Mouse (Mus musculus) neural tube, embryonic 12.5 days (tissue): ENCODE data around the gene Ccdc83. TPM values are rescaled to one million over a fixed set of nuclear protein-coding genes. Genes with fewer than 3 reads are reported as not detected.
"Not testable (repeated sequence)": the region's sequence is repeated elsewhere in the genome, so short reads cannot be mapped to it uniquely, and the experiment has no call there.

Experiments
- ATAC-seq: fragments of 200-750 bp; cut with Nextera tagmentation; 2 replicates; pipeline ENCODE4 v1.8.0; 2017; ENCODE audit warnings: low read depth, mild to moderate bottlenecking, moderate TSS enrichment, moderate library complexity; ENCODE audit not compliant: low FRiP score
- H3K27ac ChIP-seq: fragments of 300-500 bp; sonication (generic); 2 replicates; pipeline ENCODE4 v1.5.1; 2016
- H3K27me3 ChIP-seq: fragments of 300-500 bp; sonication (generic); replicated peaks from 2 replicates; pipeline ENCODE4 v1.6.1; 2016; ENCODE audit warnings: mild to moderate bottlenecking
- H3K36me3 ChIP-seq: fragments of 300-500 bp; sonication (generic); 2 replicates; pipeline ENCODE4 v1.6.1; 2016; ENCODE audit warnings: mild to moderate bottlenecking
- H3K4me1 ChIP-seq: fragments of 300-500 bp; sonication (generic); 2 replicates; pipeline ENCODE4 v1.6.1; 2016
- H3K4me2 ChIP-seq: fragments of 300-500 bp; sonication (generic); replicated peaks from 2 replicates; pipeline ENCODE4 v1.6.1; 2016; ENCODE audit warnings: mild to moderate bottlenecking
- H3K4me3 ChIP-seq: fragments of 300-500 bp; sonication (generic); 2 replicates; pipeline ENCODE4 v1.5.1; 2016
- H3K9ac ChIP-seq: fragments of 300-500 bp; sonication (generic); 2 replicates; pipeline ENCODE4 v1.6.1; 2016; ENCODE audit warnings: mild to moderate bottlenecking
- H3K9me3 ChIP-seq: fragments of 300-500 bp; sonication (generic); 2 replicates; pipeline ENCODE4 v1.6.1; 2016; ENCODE audit warnings: mild to moderate bottlenecking
- WGBS: fragments of 180-500 bp; shearing (Covaris S2); methylation state at CpG from one replicate; pipeline ENCODE4 v1.1.7; 2016; 5-methylcytosine and 5-hydroxymethylcytosine counted together
- polyA plus RNA-seq: library from polyadenylated mRNA; unstranded; fragments of >200 nt; fragmentation: Nextera tagmentation; extraction: Ambion mirVana; gene quantifications from 2 replicates; pipeline ENCODE4 v1.2.1, GENCODE M21; 2016

Gene Ccdc83
- polyA plus RNA-seq, 1 experiment from 2014 or later: not detected

DNA sequence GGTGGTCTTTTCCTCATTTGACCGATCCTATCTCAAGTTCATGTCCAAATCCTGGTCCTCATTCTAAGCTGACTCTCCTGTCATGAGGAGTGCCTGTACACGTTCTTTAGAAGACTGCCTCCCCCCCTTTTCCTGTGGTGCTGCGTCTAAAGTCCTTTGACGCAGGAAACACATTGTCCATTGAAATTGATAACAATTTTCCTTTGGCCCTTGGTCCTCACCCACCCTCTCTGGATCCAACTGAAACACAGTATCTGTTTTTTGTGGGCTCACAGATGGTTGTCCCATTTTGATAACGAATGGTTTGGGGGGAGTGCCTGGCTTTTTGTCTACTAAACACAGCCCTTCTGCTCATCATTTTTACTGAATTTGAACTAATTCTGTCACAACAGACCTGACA lies 21.9 kb downstream of the Ccdc83 start:
- Histone ChIP-seq H3K4me3 (no peak overlapping the region), H3K36me3 (no peaks in the 10 kb centered on the region), H3K27me3 (no peaks in the 10 kb centered on the region), H3K9me3 (no peaks in the 10 kb centered on the region), H3K4me1 (no peaks in the 10 kb centered on the region), H3K4me2 (no peak overlapping the region), H3K9ac (no peak overlapping the region), H3K27ac (no peak overlapping the region)
- WGBS: 80% methylated on average over 5 of the region's 5 CpGs
- no peak for ATAC-seq

DNA sequence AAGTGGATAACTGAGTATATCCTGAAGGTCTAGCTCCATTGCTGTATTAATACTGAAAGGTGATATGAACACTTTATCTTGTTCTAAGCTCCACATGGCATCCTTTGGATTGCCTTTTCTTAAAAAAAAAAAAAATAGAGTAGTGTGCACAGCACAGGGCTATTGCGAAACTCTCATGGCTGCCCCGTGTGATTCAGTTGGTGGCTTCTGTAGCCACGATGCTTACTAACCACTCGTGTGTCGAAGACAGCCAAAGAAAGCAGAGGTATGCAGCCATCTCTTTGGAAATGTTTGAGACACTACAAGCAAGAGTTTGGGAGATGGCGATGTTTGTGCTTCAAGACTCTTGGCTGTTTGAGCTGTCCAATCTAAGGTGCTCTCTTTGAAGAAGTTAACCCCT lies 22.4 kb downstream of the Ccdc83 start:
- H3K4me3 ChIP-seq: no peak overlapping the region
- H3K4me2 ChIP-seq: no peak overlapping the region
- H3K9me3 ChIP-seq: no peaks in the 10 kb centered on the region
- H3K36me3 ChIP-seq: no peaks in the 10 kb centered on the region
- WGBS: 93% methylated on average over 6 of the region's 6 CpGs
- no peak for ATAC-seq
- H3K27ac ChIP-seq: no peak overlapping the region
- no peaks in the 10 kb centered on the region for H3K4me1 ChIP-seq
- H3K9ac ChIP-seq: no peak overlapping the region
- no peaks in the 10 kb centered on the region for H3K27me3 ChIP-seq

GRCm38 (mm10) chr7:90236289-90236905 lies 29.2 kb downstream of the Ccdc83 start:
- no peaks in the 10 kb centered on the region for H3K36me3 ChIP-seq
- no peak overlapping the region for H3K9ac ChIP-seq
- H3K27ac ChIP-seq: no peak overlapping the region
- no peaks in the 10 kb centered on the region for H3K27me3 ChIP-seq
- WGBS: 49% methylated on average over 4 of the region's 4 CpGs
- H3K4me1 ChIP-seq: no peaks in the 10 kb centered on the region
- H3K9me3 ChIP-seq: no peaks in the 10 kb centered on the region
- no peak overlapping the region for H3K4me3 ChIP-seq
- ATAC-seq: no peak
- H3K4me2 ChIP-seq: no peak overlapping the region

DNA sequence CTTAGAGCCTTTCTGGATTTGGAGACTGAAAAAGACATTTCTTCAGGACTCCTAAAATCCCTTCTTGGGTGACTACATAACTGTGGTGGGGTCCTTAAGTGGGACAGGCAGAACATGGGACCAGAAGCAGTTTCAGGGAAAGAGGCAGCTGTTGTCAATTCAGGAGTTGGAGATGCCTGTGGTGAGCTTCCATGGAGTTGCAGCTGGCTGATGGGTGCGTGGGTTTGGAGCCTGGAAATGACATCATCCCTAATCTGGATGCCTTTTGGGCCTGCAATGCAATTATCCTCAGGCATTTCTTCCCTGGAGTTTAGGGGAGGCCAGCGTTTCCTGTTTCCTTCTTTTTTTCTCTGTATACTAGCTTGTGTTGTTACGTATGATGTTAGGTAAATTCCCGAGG lies 31.7 kb downstream of the Ccdc83 start:
- Histone ChIP-seq H3K36me3 (no peaks in the 10 kb centered on the region), H3K27me3 (no peaks in the 10 kb centered on the region), H3K27ac (no peak overlapping the region), H3K4me2 (no peak overlapping the region), H3K4me3 (no peak overlapping the region), H3K9ac (no peak overlapping the region), H3K9me3 (no peaks in the 10 kb centered on the region), H3K4me1 (no peaks in the 10 kb centered on the region)
- no peak for ATAC-seq
- 72% methylated on average over 4 of the region's 4 CpGs for WGBS

DNA sequence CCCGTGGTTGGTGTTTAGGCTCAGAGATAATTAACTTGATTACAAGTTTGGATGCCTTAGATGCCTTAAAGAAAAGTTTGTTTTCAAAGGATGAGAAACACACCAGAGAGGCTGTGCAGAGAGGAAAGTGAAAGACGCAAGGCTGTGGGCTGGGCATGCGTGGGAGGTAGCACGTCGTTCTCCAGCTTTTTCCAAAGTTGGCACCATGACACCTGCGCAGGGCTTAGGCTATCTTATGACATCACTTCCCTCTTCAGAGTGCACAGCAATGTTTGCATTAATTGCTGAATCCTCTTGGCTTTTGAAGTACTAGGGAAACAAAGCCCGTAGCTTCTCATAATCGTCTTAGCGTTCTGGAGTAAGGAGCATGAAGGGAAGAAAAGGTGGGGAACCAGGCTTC lies 34.1 kb downstream of the Ccdc83 start:
- Histone ChIP-seq H3K27me3 (no peaks in the 10 kb centered on the region), H3K9me3 (no peaks in the 10 kb centered on the region), H3K36me3 (no peaks in the 10 kb centered on the region), H3K9ac (no peak overlapping the region), H3K4me1 (no peaks in the 10 kb centered on the region), H3K27ac (no peak overlapping the region), H3K4me3 (no peak overlapping the region), H3K4me2 (no peak overlapping the region)
- WGBS: 90% methylated on average over 9 of the region's 9 CpGs
- ATAC-seq: no peak

- H3K4me1 ChIP-seq, H3K4me3 ChIP-seq, H3K4me2 ChIP-seq, H3K27ac ChIP-seq, ATAC-seq, H3K9ac ChIP-seq, H3K36me3 ChIP-seq, H3K9me3 ChIP-seq, H3K27me3 ChIP-seq: not testable (repeated sequence)
These were observed 36.7 kb downstream of the Ccdc83 start for GRCm38 (mm10) chr7:90228884-90229283.

GRCm38 (mm10) chr7:90228075-90228474 lies 37.5 kb downstream of the Ccdc83 start:
- no peaks in the 10 kb centered on the region for H3K4me1 ChIP-seq
- no peaks in the 10 kb centered on the region for H3K9me3 ChIP-seq
- H3K9ac ChIP-seq: no peak overlapping the region
- WGBS: 86% methylated on average over 4 of the region's 4 CpGs
- H3K36me3 ChIP-seq: no peaks in the 10 kb centered on the region
- H3K4me3 ChIP-seq: no peak overlapping the region
- H3K27me3 ChIP-seq: no peaks in the 10 kb centered on the region
- no peak for ATAC-seq
- no peak overlapping the region for H3K27ac ChIP-seq
- H3K4me2 ChIP-seq: no peak overlapping the region

DNA sequence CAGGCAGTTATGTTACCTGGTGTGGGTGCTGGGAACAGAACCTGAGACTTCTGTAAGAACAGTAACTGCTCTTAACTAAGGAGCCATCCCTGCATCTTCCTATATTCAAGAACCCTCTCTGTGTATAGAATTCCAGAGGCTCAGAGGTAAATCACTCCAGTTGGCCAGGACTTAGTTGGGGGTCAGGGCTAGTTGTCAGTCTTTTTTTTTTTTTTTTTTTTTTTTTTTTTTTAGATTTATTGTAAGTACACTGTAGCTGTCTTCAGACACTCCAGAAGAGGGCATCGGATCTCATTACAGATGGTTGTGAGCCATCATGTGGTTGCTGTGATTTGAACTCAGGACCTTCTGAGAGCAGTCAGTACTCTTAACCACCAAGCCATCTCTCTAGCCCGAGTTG lies 44.1 kb downstream of the Ccdc83 start:
- Histone ChIP-seq H3K27ac (no peak overlapping the region), H3K27me3 (no peaks in the 10 kb centered on the region), H3K9me3 (no peaks in the 10 kb centered on the region), H3K9ac (no peak overlapping the region), H3K4me3 (no peak overlapping the region), H3K4me2 (no peak overlapping the region), H3K36me3 (no peaks in the 10 kb centered on the region), H3K4me1 (no peaks in the 10 kb centered on the region)
- no peak for ATAC-seq
- WGBS: 82% methylated on average over 2 of the region's 2 CpGs

DNA sequence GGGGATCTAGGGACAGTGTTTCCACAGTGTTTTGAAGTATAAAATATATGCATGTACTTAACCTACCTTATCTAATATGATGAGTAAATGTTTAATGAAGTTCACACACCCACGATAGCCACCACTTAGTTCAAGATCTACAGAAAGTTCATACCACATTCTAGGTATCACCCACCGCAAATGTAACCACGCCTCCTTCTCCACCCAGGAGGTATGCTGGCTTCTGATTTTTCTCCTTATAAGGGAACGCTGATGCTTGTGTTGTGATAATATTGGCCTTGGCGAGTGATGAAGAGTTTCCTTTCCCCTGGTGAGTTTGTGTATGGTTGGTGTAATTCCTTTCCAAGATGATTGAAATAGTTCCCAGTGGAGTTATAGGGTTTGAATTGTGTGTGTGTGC lies 47.5 kb downstream of the Ccdc83 start:
- 84% methylated on average over 5 of the region's 5 CpGs for WGBS
- no peak overlapping the region for H3K27ac ChIP-seq
- no peaks in the 10 kb centered on the region for H3K9me3 ChIP-seq
- no peaks in the 10 kb centered on the region for H3K27me3 ChIP-seq
- H3K4me3 ChIP-seq: no peak overlapping the region
- ATAC-seq: no peak
- H3K4me1 ChIP-seq: no peaks in the 10 kb centered on the region
- H3K4me2 ChIP-seq: no peak overlapping the region
- H3K36me3 ChIP-seq: no peaks in the 10 kb centered on the region
- no peak overlapping the region for H3K9ac ChIP-seq

DNA sequence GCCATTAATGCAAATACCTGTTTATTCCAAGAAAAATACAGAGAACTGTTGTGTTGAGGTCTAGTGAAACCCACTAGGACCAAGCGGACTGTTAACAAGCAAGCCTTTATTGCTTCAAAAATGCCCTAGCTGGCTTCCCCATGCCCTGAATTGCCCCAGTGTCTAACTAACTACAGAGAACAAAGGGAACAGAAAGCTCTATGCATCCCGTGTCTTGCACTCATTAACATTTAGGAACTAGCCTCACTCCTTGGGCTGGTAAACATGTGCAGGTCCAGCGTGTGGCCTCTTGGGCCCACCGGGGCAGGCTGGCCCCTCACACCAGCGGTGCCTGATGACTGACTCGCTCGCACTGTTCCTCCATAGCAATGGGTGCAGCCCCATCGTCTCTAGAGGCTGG lies 49.1 kb downstream of the Ccdc83 start:
- Histone ChIP-seq H3K4me2 (no peak overlapping the region), H3K4me1 (no peaks in the 10 kb centered on the region), H3K27me3 (no peaks in the 10 kb centered on the region), H3K4me3 (no peak overlapping the region), H3K36me3 (no peaks in the 10 kb centered on the region), H3K9me3 (no peaks in the 10 kb centered on the region), H3K9ac (no peak overlapping the region), H3K27ac (no peak overlapping the region)
- ATAC-seq: no peak
- 47% methylated on average over 8 of the region's 8 CpGs for WGBS

DNA sequence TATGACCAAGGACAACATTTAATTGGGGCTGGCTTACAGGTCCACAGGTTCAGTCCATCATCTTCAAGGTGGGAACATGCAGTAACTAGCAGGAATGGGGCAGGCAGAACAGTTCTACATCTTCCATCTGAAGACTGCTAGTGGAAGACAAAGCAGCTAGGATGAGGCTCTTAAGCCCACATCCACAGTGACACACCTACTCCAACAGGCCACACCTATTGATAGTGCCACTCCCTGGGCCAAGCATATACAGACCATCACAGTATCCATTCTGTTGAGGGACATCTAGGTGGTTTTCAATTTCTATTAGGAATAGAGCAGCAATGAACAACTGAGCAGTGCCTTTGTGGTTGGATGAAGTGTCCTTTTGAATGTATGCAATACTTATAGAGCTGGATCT lies 54.6 kb downstream of the Ccdc83 start:
- no peak overlapping the region for H3K9ac ChIP-seq
- H3K4me1 ChIP-seq: no peaks in the 10 kb centered on the region
- no peak overlapping the region for H3K4me2 ChIP-seq
- H3K27me3 ChIP-seq: no peaks in the 10 kb centered on the region
- H3K4me3 ChIP-seq: no peak overlapping the region
- peaks cover 11% of the 10 kb centered on the region for H3K36me3 ChIP-seq
- H3K27ac ChIP-seq: no peak overlapping the region
- ATAC-seq: no peak
- H3K9me3 ChIP-seq: no peaks in the 10 kb centered on the region

- H3K9me3 ChIP-seq: no peaks in the 10 kb centered on the region
- H3K27me3 ChIP-seq: no peaks in the 10 kb centered on the region
- H3K36me3 ChIP-seq: peaks cover 11% of the 10 kb centered on the region
- no peak for ATAC-seq
- WGBS: 86% methylated on average over 2 of the region's 2 CpGs
- H3K4me2 ChIP-seq: no peak overlapping the region
- H3K27ac ChIP-seq: no peak overlapping the region
- no peak overlapping the region for H3K9ac ChIP-seq
- H3K4me3 ChIP-seq: no peak overlapping the region
- H3K4me1 ChIP-seq: no peaks in the 10 kb centered on the region
These were observed 55.5 kb downstream of the Ccdc83 start for GRCm38 (mm10) chr7:90210116-90210515.

DNA sequence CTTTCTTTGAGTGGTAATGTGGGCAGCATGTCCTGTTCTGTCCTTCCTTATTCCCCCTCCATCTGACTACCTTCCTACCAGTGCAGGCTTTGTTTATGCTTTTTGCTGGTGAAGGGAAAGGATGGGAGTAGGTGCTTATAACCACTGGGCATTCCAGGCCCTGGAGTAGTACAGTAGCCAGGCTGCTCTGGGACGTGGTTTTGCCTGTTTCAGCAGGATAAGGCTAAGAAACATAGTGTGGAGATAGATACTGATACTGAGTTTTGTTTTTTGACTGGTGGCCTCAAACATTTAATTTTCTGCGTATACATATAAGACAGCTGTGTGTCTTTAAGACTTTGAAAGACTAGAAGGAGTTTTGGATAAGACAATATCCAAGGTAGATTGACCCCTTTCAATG lies 61.7 kb downstream of the Ccdc83 start:
- Histone ChIP-seq H3K9ac (no peak overlapping the region), H3K4me3 (no peak overlapping the region), H3K36me3 (peaks cover 17% of the 10 kb centered on the region), H3K27ac (no peak overlapping the region), H3K27me3 (no peaks in the 10 kb centered on the region), H3K4me1 (no peaks in the 10 kb centered on the region), H3K9me3 (no peaks in the 10 kb centered on the region), H3K4me2 (no peak overlapping the region)
- ATAC-seq: no peak
- 97% methylated on average over 2 of the region's 2 CpGs for WGBS
